Mouse (Mus musculus): ENCODE results near the gene Rsrc1. TPM values are rescaled to one million over a fixed set of nuclear protein-coding genes. Genes with fewer than 3 reads are reported as not detected.
A peak's percentile ranks its signal among the peaks of the same experiment; 100 is the strongest.

The Rsrc1 gene
- total RNA-seq (2015) (22.0 and 22.8 TPM in 2 replicates), total RNA-seq (2017) (28.6 and 32.6 TPM in 2 replicates)

DNA sequence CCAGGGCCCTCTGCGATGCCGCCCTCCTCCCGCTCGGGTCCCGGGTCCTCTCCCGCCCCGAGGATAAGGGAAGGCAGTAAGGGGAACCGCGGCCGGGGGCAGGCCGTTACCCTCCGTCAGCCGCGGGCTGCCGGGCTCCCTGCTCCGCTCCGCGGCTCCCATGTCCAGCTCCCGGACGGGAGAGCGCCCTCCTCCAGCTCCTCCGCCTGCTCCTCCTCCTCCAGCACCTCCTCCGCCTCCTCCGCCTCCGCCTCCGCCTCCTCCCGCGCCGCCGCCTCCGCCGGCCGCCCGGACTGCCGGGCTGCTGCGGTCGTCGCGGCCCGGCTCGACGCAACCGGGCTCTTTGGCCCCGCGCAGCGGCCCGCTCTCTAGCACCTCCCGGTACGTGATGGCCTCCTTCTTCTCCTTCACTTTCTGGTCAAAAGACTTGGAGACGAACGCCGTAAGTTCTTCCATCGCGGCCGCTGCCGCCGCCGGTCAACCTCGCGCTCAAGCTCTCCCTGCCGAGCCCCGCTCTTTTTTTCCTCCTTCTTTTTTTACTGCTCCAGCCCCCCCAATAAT, at the start of gene Rsrc1:
TSS of gene Rsrc1 (plus strand) at position 290 of the 561 bp plus-strand sequence.
- ATAC-seq (ENCODE audit: poor library complexity, severe bottlenecking), result peak; percentile 25

DNA sequence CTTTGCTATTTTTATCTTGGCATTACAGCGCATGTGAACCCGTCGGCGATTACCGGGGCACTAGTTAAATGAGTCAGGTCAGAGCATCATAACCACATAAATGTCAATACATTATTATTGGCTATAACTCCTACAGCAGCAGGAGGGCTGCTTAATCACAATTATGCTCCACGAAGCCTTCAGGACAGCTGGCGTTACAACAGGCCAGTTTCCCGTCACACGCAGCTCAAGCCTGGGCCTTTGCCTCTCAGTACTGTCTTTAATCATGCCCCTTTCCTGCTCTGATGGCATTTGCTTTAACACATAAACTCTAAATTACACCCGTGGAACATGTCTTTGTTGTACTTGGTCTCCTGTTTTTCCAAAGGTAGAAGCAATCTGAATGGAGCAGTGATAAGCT, 41.5 kb upstream of the Rsrc1 start:
- no peak for ATAC-seq (ENCODE audit: poor library complexity, severe bottlenecking)

DNA sequence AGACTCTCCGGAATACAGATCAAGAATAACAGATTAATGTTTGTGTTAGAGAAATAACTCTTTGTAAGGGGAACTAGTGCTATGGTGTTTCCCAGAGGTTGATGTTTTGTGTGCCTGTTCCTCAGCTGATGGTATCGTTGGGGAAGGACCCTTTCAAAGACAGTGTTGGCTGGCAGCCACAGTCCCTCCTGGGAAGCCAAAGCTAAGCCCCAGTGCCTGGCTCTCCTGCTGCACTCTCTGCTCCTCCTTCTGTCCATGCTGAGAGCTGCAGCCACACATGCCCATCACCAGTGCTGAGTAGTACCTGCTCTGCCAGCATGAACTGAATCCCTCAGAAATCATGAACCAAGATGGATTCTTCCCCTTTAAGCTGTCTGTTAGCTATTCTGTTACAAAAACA, 26.1 kb upstream of the Rsrc1 start:
- no peak for ATAC-seq (ENCODE audit: poor library complexity, severe bottlenecking)

DNA sequence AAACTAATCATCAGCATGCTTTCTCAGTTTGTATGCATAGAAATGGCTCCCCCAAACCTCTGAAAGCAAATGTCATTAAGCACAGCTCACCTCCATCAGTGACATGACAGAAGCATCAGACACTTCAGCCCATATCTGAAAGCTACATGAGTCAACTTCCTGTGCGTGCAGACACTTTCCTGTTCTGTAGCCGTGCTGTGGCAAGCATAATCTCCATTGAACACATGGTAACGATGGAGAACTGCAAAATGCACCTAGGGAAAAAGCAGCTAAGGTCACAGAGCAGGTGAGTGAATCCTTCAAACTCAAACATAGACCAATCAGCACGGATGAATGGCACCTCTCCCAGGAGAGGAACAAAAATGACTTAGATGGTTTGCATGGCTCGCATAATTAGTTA, 21.2 kb upstream of the Rsrc1 start:
- no peak for ATAC-seq (ENCODE audit: poor library complexity, severe bottlenecking)

DNA sequence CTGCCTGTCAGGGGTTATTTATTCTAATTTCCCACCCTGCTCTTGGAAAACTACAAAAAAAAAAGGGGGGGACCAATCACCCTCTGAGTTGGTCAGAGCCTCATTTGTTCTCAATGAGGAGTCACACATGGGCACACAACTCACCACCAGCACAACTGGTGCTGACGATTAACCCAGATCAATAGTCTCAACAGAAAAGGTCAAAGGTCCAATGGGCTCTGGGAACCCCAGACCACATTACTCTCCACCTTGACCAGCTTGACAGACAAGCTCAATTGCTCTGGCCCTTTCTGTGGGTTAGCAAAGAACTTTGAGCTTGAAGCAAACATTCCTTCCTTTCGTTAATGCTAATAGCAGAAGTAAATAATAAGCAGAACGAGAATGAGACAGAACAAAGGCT, 16.3 kb upstream of the Rsrc1 start:
- no peak for ATAC-seq (ENCODE audit: poor library complexity, severe bottlenecking)

DNA sequence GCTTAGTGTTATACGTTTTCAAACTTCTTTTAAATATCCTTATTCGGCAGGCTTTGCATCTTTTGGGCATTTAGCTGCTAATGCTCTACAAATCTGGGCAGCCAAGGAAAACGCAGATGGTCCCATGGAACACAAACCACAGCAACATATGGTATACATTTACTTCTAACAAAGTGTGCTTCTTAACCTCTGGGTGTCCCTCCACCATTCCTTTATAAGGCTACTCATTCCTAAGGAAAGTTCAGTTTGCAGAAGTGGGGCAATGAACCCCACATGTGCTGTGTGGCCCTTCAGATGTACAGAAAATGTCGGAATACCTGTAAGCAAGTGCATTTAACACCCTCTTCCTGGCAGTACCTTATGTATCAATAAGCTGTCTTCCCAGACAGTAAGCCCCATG, 13.7 kb upstream of the Rsrc1 start:
- ATAC-seq (ENCODE audit: poor library complexity, severe bottlenecking), result no peak

DNA sequence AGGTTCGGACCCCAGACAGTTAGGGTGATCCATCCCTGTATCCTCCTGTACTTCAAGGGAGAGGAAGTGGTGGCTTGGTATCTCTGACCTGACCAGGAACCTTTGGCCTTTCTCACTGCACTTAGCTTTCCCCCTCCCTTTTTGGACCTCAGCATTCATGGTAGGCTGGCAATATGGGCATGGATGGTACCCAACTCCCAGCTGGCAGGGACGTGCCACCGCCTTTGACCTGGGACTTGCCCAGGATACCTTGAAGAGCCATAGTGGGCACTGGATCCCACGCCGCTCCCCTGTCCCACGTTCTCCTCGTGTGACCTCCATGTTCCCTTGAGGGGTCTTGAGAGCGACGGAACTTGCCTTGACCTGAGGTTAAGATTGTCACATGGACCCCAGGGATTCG, 10.9 kb upstream of the Rsrc1 start:
- no peak for ATAC-seq (ENCODE audit: poor library complexity, severe bottlenecking)

DNA sequence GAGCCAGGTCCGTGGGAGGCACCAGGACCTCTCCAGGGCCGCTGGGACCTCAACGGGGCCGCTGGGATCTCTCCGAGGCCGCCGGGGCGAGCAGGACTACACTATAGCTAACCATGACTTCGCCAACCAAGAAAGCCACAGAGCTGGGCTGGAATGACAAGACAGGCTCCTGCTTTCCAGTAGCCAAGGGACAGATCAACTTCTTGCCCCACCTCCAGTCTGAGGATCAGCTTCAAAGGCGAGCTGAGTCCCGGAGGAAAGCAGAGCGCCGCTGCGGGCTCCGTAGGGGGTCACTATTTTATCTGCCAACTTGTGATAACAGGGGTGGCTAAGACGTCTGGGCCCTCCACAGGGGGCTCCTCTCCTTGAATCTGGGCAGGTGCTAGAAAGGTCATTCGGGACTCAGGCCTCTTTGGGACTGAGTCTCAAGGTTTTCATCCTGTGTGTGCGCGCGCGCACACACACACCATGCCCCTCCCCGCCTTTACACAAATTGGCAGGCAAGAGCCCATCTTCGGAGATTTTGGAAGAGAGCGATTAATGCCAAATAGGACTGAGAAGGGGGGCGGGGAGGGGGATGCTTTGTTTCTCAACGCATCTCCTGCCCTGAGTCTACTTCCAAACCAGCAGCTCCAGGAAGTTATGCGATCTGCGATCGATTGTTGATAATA, 10.4 kb upstream of the Rsrc1 start:
- ATAC-seq (ENCODE audit: poor library complexity, severe bottlenecking), result no peak

DNA sequence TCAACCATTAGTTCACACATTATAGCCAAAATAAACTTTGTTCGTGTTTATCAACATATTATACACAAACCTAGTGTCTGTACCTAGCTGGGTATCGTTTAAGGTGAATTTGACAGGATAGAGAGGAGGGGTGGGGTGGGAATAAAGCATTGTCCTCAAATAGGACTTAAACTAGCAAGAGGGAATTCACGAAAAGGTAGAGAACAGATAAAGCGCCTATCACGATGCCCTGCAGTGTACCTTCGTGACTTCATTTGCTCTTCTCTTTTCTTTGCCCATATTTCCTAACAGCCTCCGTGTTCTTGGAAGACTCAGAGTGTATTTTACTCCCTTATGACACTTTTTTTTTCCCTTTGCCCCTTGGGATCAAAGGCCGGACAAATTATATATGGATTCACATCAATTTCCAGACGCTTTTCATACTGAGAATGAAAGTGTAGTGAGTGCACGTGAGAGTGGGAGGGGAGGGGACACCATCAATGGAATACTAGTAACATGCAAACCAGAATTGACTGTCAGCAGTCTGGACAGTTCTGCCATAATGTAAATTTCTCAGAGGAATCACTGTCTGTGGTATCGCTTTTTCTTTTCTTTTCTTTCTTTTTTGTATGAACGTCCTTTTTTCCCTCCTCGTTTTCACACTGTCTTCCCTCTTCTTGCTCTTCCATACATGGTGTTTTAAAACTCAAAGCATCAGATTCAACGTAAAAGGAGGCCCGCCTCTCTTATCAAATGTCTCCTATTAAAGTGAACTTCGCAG, 8.8 kb upstream of the Rsrc1 start:
- ATAC-seq (ENCODE audit: poor library complexity, severe bottlenecking), result no peak

DNA sequence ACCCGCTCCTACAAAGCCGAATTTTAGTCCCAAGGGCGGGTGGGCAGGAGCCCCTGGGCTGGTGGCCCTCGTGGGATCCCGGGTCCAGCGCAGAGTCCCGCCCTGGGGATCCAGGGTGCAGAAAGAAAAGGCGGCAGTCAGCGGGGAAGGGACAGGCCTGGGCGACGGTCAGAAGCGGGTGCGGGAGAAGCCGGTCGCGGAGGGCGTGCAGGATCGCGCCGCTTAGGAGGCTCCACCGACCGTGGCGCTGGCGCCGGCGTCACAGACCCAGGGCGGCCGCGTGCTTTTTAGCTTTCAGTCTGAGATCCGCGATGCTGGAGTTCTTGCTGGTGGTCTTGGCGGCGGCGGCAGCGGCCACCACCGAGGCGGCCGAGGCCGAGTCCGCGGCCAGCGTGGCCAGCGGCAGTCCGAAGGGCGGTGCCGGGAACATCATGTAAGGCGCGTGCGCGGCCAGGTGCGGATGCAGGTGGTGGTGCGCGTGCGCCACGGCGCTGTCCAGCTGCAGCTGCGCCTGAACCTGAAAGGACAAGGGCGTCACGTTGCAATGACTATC, 7.7 kb upstream of the Rsrc1 start:
- 0 out of 2 replicates have a peak, but pooled peaks have one; percentile 28 for ATAC-seq (ENCODE audit: poor library complexity, severe bottlenecking)

DNA sequence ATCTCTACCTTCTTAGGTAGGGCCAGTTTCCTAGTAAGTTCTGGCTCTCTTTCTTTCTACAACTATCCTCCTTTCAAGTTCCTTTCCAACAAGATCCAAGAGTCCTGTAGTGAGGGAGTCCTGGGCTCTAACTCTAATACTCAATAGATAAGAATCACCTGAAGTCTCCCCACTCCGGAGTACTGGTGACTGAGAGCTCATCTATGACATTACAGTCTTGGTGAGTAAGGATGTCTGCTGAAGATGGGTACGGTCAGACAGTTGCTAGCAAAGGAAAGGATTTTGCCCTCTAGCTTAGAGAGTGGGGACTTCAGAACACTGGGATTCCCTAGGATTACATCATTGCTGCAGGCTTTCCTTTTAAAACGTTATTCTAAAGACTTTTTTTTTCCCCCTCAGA, 6.7 kb upstream of the Rsrc1 start:
- no peak for ATAC-seq (ENCODE audit: poor library complexity, severe bottlenecking)

DNA sequence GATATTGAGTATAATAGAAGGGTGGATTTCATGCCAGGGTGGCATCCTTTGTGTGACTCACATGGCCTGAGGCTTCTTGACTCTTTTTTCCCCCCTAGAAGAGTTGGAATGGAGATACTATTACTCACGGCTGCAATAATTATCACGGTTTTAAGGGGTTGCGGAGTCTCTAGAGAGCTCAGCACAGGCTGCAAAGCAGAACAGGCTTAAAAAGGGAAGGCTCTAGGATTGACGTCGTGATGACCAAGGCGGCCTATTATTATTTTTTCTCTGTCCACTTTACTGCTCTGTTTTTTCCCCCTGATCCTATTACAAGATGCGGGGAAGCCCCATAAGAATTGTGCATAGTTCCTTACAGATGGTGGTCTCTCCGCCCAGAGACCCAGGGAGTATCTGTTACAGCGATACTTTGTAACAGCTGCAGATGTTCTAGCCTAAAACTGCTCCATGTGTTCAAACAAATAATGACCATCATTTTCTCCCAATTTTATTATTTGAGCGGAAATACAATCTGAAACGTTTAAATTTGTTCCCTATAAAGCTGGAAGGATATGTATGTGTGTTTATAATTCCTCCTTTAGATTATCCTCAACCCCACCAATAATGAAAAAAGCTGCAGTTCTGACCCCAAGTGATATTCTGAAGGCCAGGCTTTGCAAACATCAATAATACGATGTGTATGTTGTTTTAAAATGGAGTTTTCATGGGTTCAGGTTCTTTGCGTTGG, 4.1 kb upstream of the Rsrc1 start:
- no peak for ATAC-seq (ENCODE audit: poor library complexity, severe bottlenecking)

DNA sequence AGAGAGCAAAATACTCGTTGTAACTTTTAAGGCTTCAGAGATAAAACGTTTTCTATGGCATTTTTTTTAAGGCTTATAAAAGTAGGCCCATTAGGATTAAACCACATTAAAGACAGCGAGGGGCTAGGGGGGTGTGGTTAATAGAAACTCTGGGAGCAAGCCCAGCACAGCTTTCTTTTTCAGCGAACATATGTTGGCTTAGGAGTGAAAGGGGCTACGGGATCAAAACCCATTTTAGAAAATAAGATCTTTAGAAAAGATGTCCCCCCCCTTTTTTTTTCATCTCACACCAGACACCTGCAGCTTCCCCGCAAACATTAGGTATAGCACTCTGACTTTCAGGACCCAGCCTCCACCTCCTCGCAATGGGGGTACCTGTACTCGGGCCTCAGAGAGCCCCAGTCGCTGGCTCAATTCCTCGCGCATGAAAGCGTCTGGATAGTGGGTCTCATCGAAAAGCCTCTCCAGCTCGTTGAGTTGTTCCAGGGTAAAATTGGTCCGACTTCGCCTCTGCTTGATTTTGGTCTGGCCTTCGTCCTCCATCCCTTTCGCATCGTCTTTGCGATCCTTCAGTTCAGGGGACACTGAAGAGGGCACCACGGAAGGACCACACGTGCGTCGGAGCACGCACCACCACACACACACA, 3.3 kb upstream of the Rsrc1 start:
- ATAC-seq (ENCODE audit: poor library complexity, severe bottlenecking), result no peak

DNA sequence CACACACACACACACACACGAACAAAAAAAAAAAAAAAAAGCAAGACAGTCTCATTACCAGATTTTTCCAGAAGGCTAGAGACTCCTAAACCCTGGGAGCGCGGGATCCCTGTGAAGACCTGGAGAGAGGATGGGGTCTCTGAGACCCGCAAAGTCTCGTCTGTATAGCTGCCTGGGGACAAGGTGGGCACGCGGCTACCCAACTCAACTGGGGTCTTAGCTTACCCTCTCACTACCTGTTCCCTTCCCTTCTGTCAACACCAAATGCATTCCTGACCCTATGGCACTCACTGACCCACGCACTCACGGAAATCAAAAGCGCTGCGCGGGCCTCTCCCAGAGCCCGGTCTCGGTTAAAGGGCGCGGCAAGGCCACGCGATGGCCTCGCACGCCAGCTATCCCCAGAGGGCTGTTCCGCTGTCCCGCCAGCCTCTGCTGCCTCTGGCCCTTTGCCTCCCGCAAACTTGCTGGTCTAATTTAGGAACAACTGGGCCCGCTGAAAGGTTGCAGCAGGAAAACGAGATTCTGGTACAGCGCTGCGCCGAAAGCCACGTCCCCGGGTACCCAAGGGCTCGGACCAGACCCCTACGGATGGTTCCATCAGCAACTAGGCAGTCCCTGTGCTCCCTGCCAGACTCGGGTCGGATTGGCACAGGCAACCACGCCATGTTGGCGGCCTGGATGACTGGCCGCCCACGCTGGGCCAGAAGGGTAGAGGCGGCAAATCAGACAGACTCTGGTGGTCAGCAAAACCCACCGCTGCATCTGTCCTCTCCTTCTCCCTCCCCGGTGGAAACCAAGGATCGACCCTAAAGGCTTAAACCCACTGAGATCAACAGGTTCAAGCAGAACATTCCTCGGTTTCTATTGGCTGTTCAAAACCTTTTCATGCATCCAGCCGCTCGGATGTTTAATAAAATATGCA, 2.5 kb upstream of the Rsrc1 start:
- ATAC-seq (ENCODE audit: poor library complexity, severe bottlenecking), result 0 out of 2 replicates have a peak, but pooled peaks have one; percentile 14

DNA sequence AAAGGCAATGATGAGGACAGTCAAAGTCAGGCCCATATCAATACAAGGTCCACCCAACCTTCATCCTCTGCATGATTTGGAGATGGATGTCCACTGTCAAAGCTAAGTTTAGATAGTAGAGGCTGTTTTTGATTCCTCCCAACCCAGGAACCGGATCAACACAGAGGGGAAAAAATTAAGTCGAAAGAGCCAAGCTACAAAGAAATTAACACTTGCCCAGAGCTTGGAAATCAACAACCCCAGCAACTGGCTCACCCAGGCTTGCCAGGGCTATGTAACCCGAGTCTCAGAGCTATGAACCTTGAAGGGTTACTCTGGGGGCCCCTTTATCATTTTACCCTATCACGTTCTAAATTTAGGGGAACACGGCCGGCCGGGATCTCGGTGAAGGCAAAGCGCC, 1.7 kb upstream of the Rsrc1 start:
- ATAC-seq (ENCODE audit: poor library complexity, severe bottlenecking), result no peak

DNA sequence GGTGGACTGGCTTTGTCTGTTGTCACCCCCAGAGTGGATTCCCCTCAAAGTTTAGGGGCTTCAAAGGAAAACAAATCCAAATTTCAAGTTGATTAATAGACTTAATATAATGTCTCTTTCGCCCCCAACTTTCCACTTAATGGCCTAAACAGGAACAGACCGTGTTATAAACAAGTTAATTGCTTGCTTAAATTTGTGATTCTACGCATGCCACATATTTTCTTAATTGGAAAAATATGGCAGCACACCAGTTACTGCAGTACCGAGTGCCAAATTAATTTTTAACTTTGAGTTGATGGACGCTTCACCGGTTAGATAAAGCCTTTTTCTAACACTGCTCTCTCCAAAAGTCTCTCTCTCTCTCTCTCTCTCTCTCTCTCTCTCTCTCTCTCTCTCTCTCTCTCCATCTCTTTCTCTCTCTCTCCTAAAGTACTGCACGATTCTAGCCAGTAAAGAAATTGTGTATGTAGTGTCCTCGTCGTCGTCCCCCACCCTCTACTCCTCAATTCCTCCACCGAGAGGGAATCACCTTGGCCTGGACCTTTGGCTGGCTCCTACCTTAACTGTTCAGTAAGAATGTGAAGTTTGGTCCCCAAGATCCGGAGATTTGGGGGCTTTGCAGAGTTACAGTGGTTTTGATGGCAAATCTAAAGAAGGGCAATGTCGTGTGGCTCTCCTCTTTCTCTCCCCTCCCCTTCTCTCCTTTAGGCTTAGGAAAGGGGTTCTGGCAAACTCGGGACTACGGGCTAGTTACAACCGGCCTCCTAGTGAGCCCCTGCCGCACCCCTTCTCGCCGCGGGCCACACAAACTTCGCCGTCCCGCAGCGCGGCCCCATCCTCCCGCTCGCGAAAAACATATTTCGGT, 847 bp upstream of the Rsrc1 start:
- ATAC-seq (ENCODE audit: poor library complexity, severe bottlenecking), result no peak

DNA sequence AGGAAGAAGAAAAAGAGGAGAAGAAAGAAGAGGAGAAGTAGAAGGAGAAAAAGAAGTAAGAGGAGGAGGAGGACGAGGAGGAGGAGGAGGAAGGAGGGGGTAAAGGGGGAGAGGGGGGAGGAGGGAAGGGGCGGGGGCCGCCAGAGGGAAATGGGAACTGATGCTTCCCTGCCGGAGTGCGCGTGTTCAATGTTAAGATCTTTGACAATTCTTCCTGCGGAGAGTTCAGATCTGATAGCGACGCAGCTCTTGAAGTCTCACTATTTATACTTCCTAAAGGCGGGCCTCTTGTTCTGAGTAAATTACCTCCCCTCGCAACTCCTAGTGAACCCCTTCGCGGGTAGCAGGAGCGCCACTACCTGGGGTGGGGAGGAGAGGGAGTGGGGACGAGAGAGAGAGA, 516 bp downstream of the Rsrc1 start, which contains the start of gene Shox2:
TSS of gene Shox2 (minus strand) at position 66 of the 400 bp plus-strand sequence.
- ATAC-seq (ENCODE audit: poor library complexity, severe bottlenecking), result no peak

DNA sequence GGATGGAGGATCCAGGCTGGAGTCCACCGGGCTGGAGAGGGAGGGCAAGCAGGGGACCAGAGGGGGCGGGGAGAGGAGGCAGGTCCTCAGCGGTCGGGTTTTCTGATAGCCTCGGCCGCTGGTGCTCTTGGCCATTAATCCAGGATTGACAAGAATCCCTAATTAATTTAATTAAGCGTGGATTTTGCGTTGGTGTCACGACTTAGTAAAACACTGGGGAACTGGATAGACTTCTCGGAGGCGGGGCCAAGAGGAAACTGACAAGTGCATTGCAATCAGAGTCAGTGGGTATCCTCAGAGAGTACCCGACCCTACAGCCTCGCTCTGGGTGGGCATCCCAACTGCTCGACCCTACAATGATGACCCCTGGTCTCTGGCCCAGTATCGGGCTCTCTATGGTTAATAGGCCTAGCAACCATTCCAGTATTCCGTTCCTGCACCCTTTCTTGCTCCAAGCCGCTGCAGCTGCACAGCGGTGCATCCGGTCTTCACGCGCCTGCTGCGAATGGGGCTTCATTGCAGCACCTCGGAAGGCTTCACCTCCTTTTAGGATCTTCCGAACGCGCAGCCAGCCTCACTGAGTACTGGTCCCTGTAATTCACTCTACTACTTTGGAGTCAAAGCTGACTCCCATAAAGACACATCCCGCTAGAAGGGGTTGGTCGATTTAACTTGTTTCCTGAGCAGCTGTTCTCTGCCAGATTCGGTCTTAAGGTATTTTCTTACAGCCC, 1.2 kb downstream of the Rsrc1 start:
- ATAC-seq (ENCODE audit: poor library complexity, severe bottlenecking), result no peak
